Mouse (Mus musculus) liver, postnatal 0 days (tissue): ENCODE data around the gene Ndufb4.

Source experiments
- CTCF ChIP-seq: sonication (generic); IDR thresholded peaks from 2 replicates; pipeline ENCODE4 v1.5.1; 2016; ENCODE audit warnings: antibody characterized with exemption, low read depth
- EP300 ChIP-seq: IDR thresholded peaks from 2 replicates; pipeline ENCODE4 v1.6.1; 2016; ENCODE audit warnings: antibody characterized with exemption, low read depth, mild to moderate bottlenecking

- no peak for TF ChIP-seq CTCF
- TF ChIP-seq EP300 = no peak
These were observed 9.8 kb downstream of the Ndufb4 start for GRCm38 (mm10) chr16:37644486-37644885.
